Mouse (Mus musculus) ES-Bruce4 (cell line): ENCODE data around the gene Rnf223.

Experiments used
- CTCF ChIP-seq: IDR thresholded peaks from one replicate; pipeline ENCODE4 v1.8.1; 2011; ENCODE audit warnings: low read depth, low read length
- EP300 ChIP-seq: IDR thresholded peaks from 2 replicates; pipeline ENCODE4 v1.6.1; 2011; ENCODE audit warnings: low read depth, low read length; ENCODE audit not compliant: insufficient read depth
- POLR2A ChIP-seq: IDR thresholded peaks from one replicate; pipeline ENCODE4 v1.8.1; 2011; ENCODE audit warnings: low read length; ENCODE audit not compliant: insufficient read depth

DNA sequence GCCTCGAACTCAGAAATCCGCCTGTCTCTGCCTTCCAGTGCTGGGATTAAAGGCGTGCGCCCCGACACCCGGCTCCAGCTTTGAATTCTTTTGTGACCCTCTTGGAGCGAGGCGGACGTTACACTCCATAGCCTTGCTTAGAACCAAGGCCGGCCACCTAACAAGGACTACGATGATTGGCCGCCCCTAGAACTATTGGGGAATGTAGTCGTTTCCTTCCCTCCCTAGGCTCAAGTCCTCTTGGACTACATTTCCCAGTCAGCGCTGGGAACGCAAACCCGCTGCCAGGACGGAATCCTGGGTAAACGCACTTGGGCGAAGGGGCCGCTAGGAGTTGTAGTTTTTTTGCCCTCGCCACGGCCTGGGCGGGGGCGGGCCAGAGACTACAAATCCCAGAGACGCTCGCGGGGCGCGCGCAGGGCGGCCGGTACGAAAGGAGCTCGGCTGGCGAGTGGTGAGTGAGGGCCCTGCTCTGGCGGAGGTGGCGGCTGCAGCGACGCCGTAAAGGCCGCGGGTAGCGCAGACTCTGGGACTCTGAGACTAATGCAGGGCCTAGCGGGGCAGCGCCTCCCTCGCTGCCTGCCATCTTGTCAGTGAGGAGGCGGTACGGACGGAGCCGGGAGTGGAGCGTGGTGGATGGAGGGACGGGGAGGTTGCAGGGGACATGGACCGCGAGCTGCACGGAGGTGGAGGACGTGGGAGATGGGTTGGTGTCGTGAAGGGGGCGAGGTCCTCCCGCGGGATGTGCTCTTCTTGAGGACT, 20.6 kb upstream of the Rnf223 start, which contains the start of gene 9430015G10Rik:
- TF ChIP-seq CTCF (no peak), EP300 (no peak), POLR2A (peak; percentile 65)
